Mouse (Mus musculus): Measurements from ENCODE around the gene Ppp1r37. TPM values are rescaled to one million over a fixed set of nuclear protein-coding genes. Genes with fewer than 3 reads are reported as not detected.
"Not testable (repeated sequence)": the region's sequence is repeated elsewhere in the genome, so short reads cannot be mapped to it uniquely, and the experiment has no call there.

Gene Ppp1r37
- total and polyA plus RNA-seq, 2 experiments from 2014 or later = 27.2 to 87.8 TPM

DNA sequence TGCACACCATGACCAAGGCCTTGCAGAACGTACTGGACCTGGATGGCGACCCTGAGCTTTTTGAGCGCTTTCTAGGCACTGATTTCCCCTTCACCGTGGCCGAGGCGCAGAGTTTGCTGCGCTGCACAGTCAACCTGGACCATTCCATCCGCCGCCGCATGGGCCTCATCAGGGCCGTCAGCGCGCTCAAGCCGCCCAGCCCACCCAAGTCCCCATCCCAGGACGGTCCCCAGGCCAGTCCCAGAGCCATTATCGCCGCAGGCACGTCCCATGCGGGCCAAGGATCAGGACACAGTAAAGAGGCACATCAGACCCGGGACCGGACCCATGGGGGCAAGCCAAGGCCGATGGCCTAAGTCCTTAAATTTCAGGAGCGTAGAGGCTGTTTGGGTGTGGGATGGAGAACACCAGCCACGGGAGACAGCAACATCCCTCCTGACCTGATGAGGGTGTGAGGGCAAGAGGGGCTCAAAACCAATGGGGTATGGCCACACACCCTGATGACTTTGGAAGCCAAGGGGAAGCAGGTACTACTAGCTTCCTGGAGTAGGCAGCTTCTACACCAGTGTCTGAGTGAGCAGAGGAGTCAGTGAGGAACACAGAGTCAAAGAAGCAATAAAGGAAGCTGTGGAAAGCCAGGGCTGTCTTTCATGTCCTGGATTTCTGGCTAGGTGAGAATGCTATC lies 38.3 kb downstream of the Ppp1r37 start:
- 19% methylated on average over 24 of the region's 24 CpGs for WGBS
- peak overlapping the region; percentile 62 for H3K9ac ChIP-seq
- DNase-seq (no peak), ATAC-seq (peak; percentile 23)
- H3K27me3 ChIP-seq (ENCODE audit: insufficient read depth, low read length) = peaks cover 32% of the 10 kb centered on the region
- H3K4me1 ChIP-seq (ENCODE audit: insufficient read depth) = peaks cover 22% of the 10 kb centered on the region
- no peaks in the 10 kb centered on the region for H3K9me3 ChIP-seq (ENCODE audit: low read length)
- H3K4me2 ChIP-seq (ENCODE audit: low read depth) = peak overlapping the region; percentile 77
- H3K4me3 ChIP-seq (ENCODE audit: low read depth, low read length) = peak overlapping the region; percentile 37
- no peak overlapping the region for H3K27ac ChIP-seq (ENCODE audit: low read depth, low read length)
- H3K36me3 ChIP-seq (ENCODE audit: insufficient read depth) = 0 out of 2 replicates have a peak, but pooled peaks cover 7% of the 10 kb centered on the region
- no peak for TF ChIP-seq CTCF (IDR thresholded peaks at IDR 0.05; ENCODE audit: low read depth)

DNA sequence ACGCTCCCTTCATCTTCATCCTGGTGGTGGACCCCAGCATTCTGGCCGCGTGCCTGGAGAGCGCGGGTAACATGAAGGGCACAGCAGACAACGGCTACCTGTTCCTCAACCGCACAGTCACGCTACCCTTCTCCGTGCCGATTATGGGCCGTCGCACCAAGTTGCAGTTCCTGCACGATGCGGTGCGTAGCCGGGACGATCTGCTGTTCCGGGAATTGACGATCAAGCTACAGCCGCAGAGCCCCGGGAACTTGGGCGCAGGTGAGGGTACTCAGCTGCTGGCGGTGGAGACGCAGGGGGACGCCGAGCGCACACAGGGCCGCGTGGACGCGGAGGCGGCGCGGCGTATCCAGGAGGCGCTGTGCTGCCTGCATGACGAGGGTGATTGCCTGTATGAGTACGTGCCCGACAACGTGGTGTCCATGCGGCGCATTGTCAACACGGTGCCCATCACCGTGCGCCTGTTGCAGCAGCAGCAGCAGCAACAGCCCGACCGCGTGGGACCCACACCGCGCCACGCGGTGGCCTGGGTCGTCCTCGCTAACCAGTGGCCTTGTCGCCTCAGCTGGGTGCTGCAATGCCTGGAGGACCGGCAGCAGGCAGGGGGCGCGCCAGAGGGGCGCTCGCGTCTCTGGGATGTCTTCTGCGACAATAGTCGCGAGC lies 39.0 kb downstream of the Ppp1r37 start:
- ATAC-seq = peak; percentile 83
- H3K36me3 ChIP-seq (ENCODE audit: insufficient read depth) = 0 out of 2 replicates have a peak, but pooled peaks cover under 1% of the 10 kb centered on the region
- peak overlapping the region; percentile 62 for H3K9ac ChIP-seq
- DNase-seq = peak; percentile 89
- H3K27me3 ChIP-seq (ENCODE audit: insufficient read depth, low read length) = peaks cover 39% of the 10 kb centered on the region
- H3K9me3 ChIP-seq (ENCODE audit: low read length) = no peaks in the 10 kb centered on the region
- 1% methylated on average over 63 of the region's 64 CpGs for WGBS
- H3K4me3 ChIP-seq (ENCODE audit: low read depth, low read length) = peak overlapping the region; percentile 37
- peak overlapping the region; percentile 77 for H3K4me2 ChIP-seq (ENCODE audit: low read depth)
- peaks cover 22% of the 10 kb centered on the region for H3K4me1 ChIP-seq (ENCODE audit: insufficient read depth)
- no peak overlapping the region for H3K27ac ChIP-seq (ENCODE audit: low read depth, low read length)
- TF ChIP-seq CTCF (IDR thresholded peaks at IDR 0.05; ENCODE audit: low read depth) = peak; percentile 82

DNA sequence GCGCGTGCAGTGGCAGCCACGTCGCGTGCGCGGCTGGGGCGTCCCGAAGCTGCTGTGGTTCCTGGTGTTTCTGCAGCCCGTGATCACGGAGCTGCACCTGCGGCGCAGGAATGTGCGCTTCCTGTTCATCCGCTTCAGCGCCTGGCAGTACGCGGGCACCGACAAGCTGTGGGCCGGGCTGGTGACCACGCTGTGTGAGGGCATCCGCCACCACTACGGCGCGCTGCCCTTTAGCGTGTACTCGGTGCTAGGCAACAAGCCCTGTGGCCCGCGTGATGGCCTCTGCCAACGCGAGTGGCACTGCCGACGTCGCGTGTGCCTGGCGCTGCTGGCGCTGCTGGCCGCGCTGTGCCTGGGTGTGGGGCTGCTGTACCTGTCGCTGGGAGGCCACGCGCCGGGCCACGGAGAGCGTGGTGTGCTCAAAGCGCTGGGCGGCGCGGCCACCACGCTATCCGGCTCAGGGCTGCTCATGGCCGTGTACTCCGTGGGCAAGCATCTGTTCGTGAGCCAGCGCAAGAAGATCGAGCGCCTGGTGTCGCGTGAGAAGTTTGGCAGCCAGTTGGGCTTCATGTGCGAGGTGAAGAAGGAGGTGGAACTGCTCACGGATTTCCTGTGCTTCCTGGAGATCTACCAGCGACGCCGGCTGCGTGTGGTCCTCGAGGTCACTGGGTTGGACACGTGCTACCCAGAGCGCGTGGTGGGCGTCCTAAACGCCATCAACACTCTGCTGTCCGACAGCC lies 39.7 kb downstream of the Ppp1r37 start:
- DNase-seq = peak; percentile 62
- no peak for TF ChIP-seq CTCF (IDR thresholded peaks at IDR 0.05; ENCODE audit: low read depth)
- peak overlapping the region; percentile 62; the same call in 1 of the 2 replicates for H3K9ac ChIP-seq
- peak overlapping the region; percentile 77 for H3K4me2 ChIP-seq (ENCODE audit: low read depth)
- no peaks in the 10 kb centered on the region for H3K36me3 ChIP-seq (ENCODE audit: insufficient read depth)
- H3K9me3 ChIP-seq (ENCODE audit: low read length) = no peaks in the 10 kb centered on the region
- H3K4me3 ChIP-seq (ENCODE audit: low read depth, low read length) = peak overlapping the region; percentile 37
- H3K27ac ChIP-seq (ENCODE audit: low read depth, low read length) = no peak overlapping the region
- H3K4me1 ChIP-seq (ENCODE audit: insufficient read depth) = peaks cover 22% of the 10 kb centered on the region
- 12% methylated on average over 72 of the region's 72 CpGs for WGBS
- peaks cover 46% of the 10 kb centered on the region for H3K27me3 ChIP-seq (ENCODE audit: insufficient read depth, low read length)
- peak; percentile 36 for ATAC-seq

DNA sequence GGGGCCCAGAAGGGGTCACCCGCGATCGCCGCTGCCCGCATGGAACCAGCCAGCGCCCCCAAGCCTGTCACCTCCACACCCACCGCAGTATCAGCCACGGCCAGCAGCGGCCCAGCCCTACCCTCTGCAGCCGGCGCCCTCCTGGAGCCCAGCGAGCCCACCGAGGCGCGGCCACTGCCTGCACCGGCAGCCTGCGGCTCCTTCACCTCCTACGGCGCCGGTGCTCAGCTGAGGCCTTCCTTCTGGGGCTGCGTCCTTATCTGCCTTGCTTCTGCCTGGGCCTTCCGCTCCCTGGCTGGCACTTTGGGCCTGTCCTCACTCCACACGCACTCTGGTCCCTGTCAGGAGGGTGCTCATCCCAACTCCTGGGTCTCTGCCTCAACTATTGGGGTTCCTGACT lies 42.8 kb downstream of the Ppp1r37 start:
- H3K36me3 ChIP-seq (ENCODE audit: insufficient read depth) = no peaks in the 10 kb centered on the region
- peak overlapping the region; percentile 36 for H3K4me2 ChIP-seq (ENCODE audit: low read depth)
- no peak overlapping the region for H3K27ac ChIP-seq (ENCODE audit: low read depth, low read length)
- WGBS = 11% methylated on average over 17 of the region's 23 CpGs
- 0 out of 2 replicates have a peak overlapping the region, but pooled peaks have one; percentile 35 for H3K9ac ChIP-seq
- H3K27me3 ChIP-seq (ENCODE audit: insufficient read depth, low read length) = peaks cover 47% of the 10 kb centered on the region
- peak overlapping the region; percentile 5; the same call in 1 of the 2 replicates for H3K4me3 ChIP-seq (ENCODE audit: low read depth, low read length)
- ATAC-seq (no peak), DNase-seq (no peak)
- no peak for TF ChIP-seq CTCF (IDR thresholded peaks at IDR 0.05; ENCODE audit: low read depth)
- peaks cover 25% of the 10 kb centered on the region for H3K4me1 ChIP-seq (ENCODE audit: insufficient read depth)
- H3K9me3 ChIP-seq (ENCODE audit: low read length) = no peaks in the 10 kb centered on the region

DNA sequence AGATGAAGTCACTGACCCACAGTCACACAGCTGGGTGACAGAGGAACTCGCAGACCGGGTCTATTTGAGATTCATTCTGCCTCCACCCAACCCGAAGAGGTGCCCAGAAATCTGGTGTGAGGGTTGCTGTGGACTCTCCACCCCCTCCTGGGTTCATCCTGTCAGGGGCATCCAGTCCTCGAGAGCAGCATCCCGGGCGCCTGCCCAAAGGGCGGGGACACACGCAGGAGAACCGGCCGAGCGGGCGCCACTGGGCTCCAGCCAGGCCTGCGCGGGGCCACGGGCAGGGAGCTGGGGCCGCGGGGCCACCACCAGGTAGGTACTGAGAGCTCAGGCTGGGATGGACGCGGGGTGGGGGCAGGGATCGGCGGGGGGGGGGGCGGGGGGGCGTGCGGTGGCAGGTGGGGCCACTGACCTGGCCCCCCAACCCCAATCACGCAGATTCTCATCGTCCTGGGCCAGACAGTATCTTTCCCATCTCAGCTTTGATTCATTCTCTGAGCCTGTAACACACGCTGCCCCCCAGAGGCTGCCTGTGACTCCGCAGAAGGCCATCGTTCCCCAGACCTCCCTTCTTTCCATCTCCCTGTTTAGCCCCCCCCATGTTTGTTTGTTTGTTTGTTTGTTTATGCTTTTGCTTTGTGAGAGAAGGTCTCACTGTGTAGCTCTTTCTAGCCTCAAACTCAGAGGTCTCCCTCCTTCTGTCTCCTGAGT lies 45.1 kb downstream of the Ppp1r37 start, which contains the start of gene Nkpd1:
Nkpd1 (plus strand) TSS at position 187 of the 714 bp plus-strand sequence.
- peak within 1 kb of the TSS; percentile 22; the same call in 1 of the 2 replicates for H3K9ac ChIP-seq
- peaks cover 3% of the 10 kb centered on the region; the same call in 1 of the 2 replicates for H3K4me1 ChIP-seq (ENCODE audit: insufficient read depth)
- peak within 1 kb of the TSS; percentile 52 for H3K4me2 ChIP-seq (ENCODE audit: low read depth)
- peak within 1 kb of the TSS; percentile 17; the same call in 1 of the 2 replicates for H3K4me3 ChIP-seq (ENCODE audit: low read depth, low read length)
- ATAC-seq = peak; percentile 55; the same call in 1 of the 2 replicates
- WGBS = 4% methylated on average over 22 of the region's 29 CpGs
- no peaks in the 10 kb centered on the region for H3K9me3 ChIP-seq (ENCODE audit: low read length)
- no peaks in the 10 kb centered on the region for H3K36me3 ChIP-seq (ENCODE audit: insufficient read depth)
- DNase-seq = peak; percentile 24
- peaks cover 40% of the 10 kb centered on the region for H3K27me3 ChIP-seq (ENCODE audit: insufficient read depth, low read length)
- H3K27ac ChIP-seq (ENCODE audit: low read depth, low read length) = no peak within 1 kb of the TSS
- peak; percentile 68 for TF ChIP-seq CTCF (IDR thresholded peaks at IDR 0.05; ENCODE audit: low read depth)

DNA sequence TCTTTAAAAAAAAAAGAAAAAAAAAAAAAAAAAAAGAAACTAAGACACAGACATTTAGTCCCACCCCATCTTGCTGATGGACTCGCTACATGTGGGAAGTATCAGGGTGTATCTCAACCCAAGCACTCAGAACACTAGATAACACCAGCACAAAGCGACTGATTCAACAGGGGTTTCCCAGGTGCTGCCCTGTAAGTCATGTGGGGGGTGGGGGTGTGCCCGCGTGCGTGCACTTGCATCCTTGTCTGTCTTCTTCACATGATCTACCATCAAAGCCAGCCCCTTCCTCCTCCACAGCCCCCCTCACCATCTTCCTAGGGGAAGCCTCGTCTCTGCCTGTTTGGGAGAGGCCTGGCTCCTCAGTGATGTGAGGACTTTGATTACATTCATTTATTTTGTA lies 50.5 kb downstream of the Ppp1r37 start:
- Histone ChIP-seq H3K9me3 (ENCODE audit: low read length) (no peaks in the 10 kb centered on the region), H3K27ac (ENCODE audit: low read depth, low read length) (no peak overlapping the region), H3K36me3 (ENCODE audit: insufficient read depth) (no peaks in the 10 kb centered on the region), H3K4me2 (ENCODE audit: low read depth) (no peak overlapping the region), H3K4me3 (ENCODE audit: low read depth, low read length) (no peak overlapping the region), H3K9ac (no peak overlapping the region), H3K27me3 (ENCODE audit: insufficient read depth, low read length) (no peaks in the 10 kb centered on the region), H3K4me1 (ENCODE audit: insufficient read depth) (peaks cover 11% of the 10 kb centered on the region; the same call in 1 of the 2 replicates)
- no peak for TF ChIP-seq CTCF (IDR thresholded peaks at IDR 0.05; ENCODE audit: low read depth)
- WGBS = 78% methylated on average over 6 of the region's 6 CpGs
- no peak for DNase-seq
- ATAC-seq = no peak

DNA sequence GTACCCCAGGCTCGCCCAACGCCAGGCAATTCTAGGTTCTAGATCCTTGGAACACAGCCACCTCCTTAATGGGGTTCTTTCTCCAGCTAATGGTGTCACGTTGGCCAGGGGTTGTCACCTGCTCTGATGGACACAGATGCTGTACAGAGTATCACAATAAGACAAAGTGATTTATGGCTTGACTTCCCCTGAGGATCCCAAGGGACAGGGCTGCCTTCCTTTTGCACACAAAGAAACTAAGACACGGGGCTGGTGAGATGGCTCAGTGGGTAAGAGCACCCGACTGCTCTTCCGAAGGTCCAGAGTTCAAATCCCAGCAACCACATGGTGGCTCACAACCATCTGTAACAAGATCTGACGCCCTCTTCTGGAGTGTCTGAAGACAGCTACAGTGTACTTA lies 50.9 kb downstream of the Ppp1r37 start:
- not testable (repeated sequence) for H3K9ac ChIP-seq; H3K4me3 ChIP-seq (ENCODE audit: low read depth, low read length); ATAC-seq; DNase-seq; H3K27me3 ChIP-seq (ENCODE audit: insufficient read depth, low read length); H3K27ac ChIP-seq (ENCODE audit: low read depth, low read length); H3K9me3 ChIP-seq (ENCODE audit: low read length); H3K36me3 ChIP-seq (ENCODE audit: insufficient read depth); H3K4me2 ChIP-seq (ENCODE audit: low read depth)
- 85% methylated on average over 7 of the region's 7 CpGs for WGBS
- peaks cover 11% of the 10 kb centered on the region; the same call in 1 of the 2 replicates for H3K4me1 ChIP-seq (ENCODE audit: insufficient read depth)

Measured in forebrain, postnatal 0 days (tissue).